Mouse (Mus musculus): ENCODE measurements around the gene Zfp273.
"Not testable (repeated sequence)": the region's sequence is repeated elsewhere in the genome, so short reads cannot be mapped to it uniquely, and the experiment has no call there.

Zfp273 gene

GRCm38 (mm10) chr13:67813710-67814660 lies at the start of gene Zfp273:
Gene Zfp273 (plus strand): TSS chr13:67813740.
- DNase-seq (ENCODE audit: extremely low spot score) = peak; percentile 87

DNA sequence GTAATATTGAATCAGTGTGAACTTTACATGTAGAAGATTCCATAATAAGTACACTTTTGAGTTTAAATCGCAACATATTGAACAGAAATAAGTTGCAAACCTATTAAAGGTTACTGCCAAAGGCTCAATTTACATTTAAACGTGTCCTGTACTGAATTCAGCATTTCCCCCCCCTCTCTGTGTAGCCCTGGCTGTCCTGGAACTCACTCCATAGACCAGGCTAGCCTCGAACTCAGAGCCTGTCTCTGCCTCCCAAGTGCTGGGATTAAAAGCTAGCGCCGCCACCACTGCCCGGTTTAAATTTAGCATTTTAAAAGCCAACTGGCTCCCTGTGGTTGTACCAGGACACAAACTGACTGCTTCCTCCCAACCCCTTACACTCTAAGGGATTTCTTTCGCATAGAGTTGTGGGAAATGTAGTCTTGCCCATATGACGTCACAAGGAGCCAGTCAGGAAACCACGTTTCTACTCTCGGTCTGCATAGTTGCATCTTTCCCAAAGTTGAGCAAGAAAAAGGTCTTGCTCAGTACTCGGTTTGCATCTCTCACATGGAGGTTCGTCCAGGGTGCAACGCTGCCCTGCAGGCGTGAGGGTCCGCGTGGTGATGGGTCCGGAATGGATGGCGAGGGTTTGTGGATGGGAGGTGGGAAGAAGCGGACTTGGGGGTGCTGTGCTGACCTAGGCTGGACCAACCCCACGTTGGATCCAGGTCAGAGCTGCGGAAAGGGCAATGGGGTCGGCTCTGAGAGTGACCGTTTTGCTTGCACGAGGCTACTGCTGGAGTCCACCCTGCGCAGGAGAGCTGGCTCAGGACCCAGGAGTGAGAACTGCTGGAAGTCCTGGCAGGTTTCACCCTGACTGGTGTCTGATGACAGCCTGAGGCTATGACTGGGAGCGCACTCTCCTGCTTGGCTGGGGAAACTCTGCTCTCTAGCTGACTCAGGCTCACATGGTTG lies 34.0 kb upstream of the Zfp273 start, which contains the start of gene Zfp493:
Zfp493 (plus strand) TSS at position 429 of the 957 bp plus-strand sequence.
- DNase-seq (ENCODE audit: extremely low spot score) = peak; percentile 80

DNA sequence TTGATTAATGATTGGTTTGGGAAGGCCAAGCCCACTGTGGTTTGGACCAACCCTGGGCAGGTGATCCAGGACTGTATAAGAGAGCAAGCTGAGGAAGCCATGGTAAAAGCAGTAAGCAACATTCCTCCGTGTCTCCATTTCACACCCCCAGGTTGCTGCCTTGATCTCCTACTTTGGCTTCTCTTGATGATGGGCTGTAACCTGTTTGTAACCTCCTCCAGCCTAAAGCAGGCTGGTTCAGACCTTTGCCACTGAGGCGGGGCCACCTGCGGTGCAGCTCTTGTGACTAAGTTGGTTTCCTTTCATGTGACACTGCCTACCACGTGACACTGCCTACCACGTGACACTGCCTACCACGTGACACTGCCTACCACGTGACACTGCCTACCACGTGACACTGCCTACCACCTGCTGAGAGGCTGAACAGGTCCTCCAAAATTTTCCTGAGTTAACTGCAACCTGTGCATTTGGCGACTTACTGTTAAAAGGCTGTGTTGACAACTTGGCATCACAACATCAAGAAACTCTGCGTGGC lies 21.6 kb upstream of the Zfp273 start:
- no peak for DNase-seq (ENCODE audit: extremely low spot score)

- no peak for DNase-seq (ENCODE audit: extremely low spot score)
These were observed 14.9 kb upstream of the Zfp273 start for GRCm38 (mm10) chr13:67798618-67799017.

GRCm38 (mm10) chr13:67799151-67799550 lies 14.4 kb upstream of the Zfp273 start:
- not testable (repeated sequence) for DNase-seq (ENCODE audit: extremely low spot score)

GRCm38 (mm10) chr13:67811651-67812210 lies 1.8 kb upstream of the Zfp273 start:
- DNase-seq (ENCODE audit: extremely low spot score) = no peak

GRCm38 (mm10) chr13:67812961-67813709 lies 405 bp upstream of the Zfp273 start:
- DNase-seq (ENCODE audit: extremely low spot score) = no peak

- no peak for DNase-seq (ENCODE audit: extremely low spot score)
These were observed 5.1 kb downstream of the Zfp273 start for GRCm38 (mm10) chr13:67818636-67819035.

- DNase-seq (ENCODE audit: extremely low spot score) = peak; percentile 73
These were observed 17.4 kb downstream of the Zfp273 start, which contains the start of gene Gm10037 for GRCm38 (mm10) chr13:67830911-67831336. Gene Gm10037 (plus strand): TSS chr13:67831106.

GRCm38 (mm10) chr13:67833137-67833536 lies 19.6 kb downstream of the Zfp273 start:
- not testable (repeated sequence) for DNase-seq (ENCODE audit: extremely low spot score)

DNA sequence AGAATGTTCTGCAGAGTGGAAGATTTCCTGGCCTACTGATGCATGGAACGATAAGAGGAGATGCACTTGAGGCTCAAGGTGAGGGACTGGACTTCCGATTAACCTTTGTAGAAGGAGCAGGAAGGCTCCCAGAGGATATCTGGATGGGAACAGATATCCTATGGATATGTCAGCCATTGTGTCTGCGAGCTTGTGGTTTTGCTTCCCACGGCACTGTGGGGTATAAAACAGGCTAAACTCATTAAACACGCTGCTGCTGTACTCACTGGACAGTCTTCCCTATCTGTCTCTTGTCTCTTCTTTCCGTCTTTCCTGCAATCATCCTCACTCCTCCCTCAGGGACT lies 30.2 kb downstream of the Zfp273 start:
- DNase-seq (ENCODE audit: extremely low spot score) = no peak

- peak; percentile 77 for DNase-seq (ENCODE audit: extremely low spot score)
These were observed 30.7 kb downstream of the Zfp273 start for GRCm38 (mm10) chr13:67844119-67844852.

- no peak for DNase-seq (ENCODE audit: extremely low spot score)
These were observed 31.3 kb downstream of the Zfp273 start for GRCm38 (mm10) chr13:67844853-67845194.

DNA sequence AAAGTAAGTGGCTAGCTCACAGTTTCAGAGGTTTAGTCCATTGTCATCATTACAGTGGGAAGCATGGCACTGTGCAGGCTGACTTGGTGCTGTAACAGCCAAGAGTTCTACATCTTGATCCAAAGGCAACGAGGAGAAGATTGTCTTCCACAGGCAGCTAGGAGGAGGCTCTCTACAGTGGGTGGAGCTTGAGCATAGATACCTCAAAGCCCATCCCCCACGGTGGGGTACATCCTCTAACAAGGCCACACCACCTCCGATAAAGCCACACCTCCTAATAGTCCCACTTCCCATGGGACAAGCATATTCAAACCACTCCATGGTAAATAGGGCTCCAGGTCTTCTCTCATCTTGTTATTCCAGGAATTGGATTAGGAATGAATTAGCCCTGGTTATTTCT lies 36.8 kb downstream of the Zfp273 start:
- DNase-seq (ENCODE audit: extremely low spot score) = no peak

DNA sequence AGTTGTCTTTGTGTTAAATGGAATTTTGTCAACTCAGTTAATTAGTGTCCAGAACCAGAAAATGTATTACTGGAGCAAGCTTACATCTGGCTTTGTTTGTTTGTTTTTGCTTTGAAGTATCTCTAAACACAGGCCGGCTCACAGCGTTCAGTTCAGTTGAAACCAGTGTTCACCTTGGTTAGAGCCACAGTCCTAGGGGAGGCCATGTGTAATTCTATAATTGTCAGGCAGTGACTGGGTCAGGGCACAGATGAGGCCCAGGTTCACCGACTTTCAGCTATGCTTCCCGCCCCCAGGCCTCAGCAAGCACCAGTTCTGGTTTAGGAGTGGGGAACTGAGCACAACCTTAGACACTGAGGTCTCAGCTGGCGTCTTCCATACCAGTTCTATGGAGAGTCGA lies 39.6 kb downstream of the Zfp273 start:
- DNase-seq (ENCODE audit: extremely low spot score) = no peak

DNA sequence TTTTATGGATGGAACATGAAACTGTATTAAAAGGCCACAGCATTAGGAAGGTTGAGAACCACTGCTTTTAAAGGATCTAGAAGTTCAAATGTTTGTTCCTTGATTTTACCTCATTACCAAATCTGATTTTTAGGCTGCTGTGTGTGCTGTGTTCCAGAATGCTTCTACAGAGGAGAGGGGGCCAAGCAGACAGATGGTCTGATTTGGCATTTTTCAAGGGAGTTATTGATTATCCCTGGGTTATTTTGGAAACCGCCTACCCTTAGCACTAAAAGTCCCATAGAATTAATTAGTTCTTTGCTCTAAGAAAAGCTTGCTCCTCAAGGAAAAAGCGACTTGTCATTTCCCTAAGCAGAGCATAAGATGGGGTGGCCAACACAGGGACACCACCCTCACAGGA lies 40.4 kb downstream of the Zfp273 start:
- no peak for DNase-seq (ENCODE audit: extremely low spot score)

- no peak for DNase-seq (ENCODE audit: extremely low spot score)
These were observed 43.8 kb downstream of the Zfp273 start for GRCm38 (mm10) chr13:67857317-67857716.

DNA sequence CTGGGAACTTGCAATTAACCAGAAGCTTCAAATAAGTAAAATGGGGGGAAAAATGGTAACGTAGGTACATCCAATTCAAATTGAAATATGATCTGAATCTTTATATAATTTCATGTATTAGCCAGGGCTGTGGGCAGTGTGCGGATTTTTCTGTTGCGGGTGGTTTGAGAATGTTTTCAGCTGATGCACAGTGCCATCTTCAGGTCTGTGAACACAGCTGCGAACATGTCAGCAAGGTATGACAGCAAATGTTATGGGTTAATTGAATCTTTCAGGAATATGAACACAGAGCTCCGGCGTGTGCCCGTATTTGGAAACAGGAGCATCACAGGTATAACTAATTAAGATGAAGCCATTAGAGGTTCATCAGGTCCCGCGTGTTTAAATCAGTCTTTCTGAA lies 49.0 kb downstream of the Zfp273 start:
- DNase-seq (ENCODE audit: extremely low spot score) = no peak

DNA sequence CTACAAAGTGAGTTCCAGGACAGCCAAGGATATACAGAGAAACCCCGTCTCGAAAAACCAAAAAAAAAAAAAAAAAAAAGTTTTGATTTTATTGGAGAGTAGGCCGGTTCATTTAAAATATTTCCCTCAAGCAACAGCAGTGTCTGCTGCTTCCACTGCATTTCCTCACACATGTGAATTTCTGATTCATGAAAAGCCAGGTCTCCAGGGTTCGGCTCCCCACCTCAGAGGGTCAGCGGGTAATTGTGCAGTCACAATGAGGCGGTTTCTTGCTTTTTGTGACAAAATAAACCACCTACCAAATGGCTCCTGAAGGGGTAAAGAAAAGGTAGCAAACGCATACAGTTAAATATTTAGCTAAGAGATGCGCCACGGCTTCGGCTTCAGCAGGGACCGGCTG lies 49.5 kb downstream of the Zfp273 start, which contains the start of gene BC048507:
BC048507 (plus strand) TSS at position 301 of the 400 bp plus-strand sequence.
- DNase-seq (ENCODE audit: extremely low spot score) = no peak

GRCm38 (mm10) chr13:67864764-67865350 lies 51.3 kb downstream of the Zfp273 start:
- no peak for DNase-seq (ENCODE audit: extremely low spot score)
